Mouse (Mus musculus): Measurements from ENCODE around the gene Pou5f2.

DNA sequence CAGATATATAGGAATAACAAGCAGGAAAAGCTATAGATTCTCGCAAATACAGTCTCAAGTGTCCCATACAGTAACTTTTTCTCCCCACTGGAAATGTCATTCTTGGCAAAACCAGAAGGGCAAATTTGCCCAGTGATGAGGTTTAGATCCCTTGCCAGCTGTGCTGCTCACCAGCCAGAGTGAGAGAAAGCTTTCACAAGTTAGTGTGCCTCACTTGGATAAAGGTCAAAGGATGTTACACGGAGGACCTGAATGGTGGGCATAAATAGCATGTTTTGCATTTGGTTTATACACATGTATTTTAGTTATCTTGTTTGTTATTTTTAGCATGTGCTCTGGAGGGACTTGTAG lies 41.9 kb upstream of the Pou5f2 start:
- TF ChIP-seq EP300 (IDR thresholded peaks at IDR 0.05) (no peak), CTCF (IDR thresholded peaks at IDR 0.05) (no peak)
